ENCODE assay signal across 9 mouse cellular contexts in genomic region chr10:76731621-76732239, GRCm38 (mm10). TPM values are rescaled to one million over a fixed set of nuclear protein-coding genes. Genes with fewer than 3 reads are reported as not detected.
DNase-seq lines count a peak whose midpoint lies in the region; ATAC-seq and TF ChIP-seq lines count a peak whose summit lies in the region.
"Had no signal": no experiment of that assay in that cellular context is flagged by ENCODE, and none has a peak within 500 bp of the region (broad histone marks: within the 10 kb centered on the region; RNA-seq: fewer than 3 reads in every experiment).

No protein-coding gene starts in this region.

- TF ChIP-seq EP300 in ES-Bruce4 (IDR thresholded peaks at IDR 0.05; ENCODE audit: insufficient read depth, low read depth, low read length) = no peak

- no peak overlapping the region for H3K4me3 ChIP-seq in forebrain, embryonic 10.5 days
- H3K4me3 ChIP-seq in forebrain, embryonic 12.5 days (replicated peaks) = no peak overlapping the region
- peak overlapping the region; percentile 13; the same call in 1 of the 2 replicates for H3K4me3 ChIP-seq in ES-Bruce4 (ENCODE audit: low read depth, low read length)
- H3K4me3 ChIP-seq in heart, embryonic 10.5 days = 0 out of 2 replicates have a peak overlapping the region, but pooled peaks have one; percentile 3
- H3K4me3 ChIP-seq: neural tube, embryonic 12.5 days had no signal

- no peak for TF ChIP-seq POLR2A in ES-Bruce4 (IDR thresholded peaks at IDR 0.05; ENCODE audit: insufficient read depth, low read length)

- no peaks in the 10 kb centered on the region for H3K36me3 ChIP-seq in forebrain, embryonic 10.5 days (replicated peaks)
- H3K36me3 ChIP-seq in forebrain, embryonic 12.5 days (replicated peaks) = no peaks in the 10 kb centered on the region
- no peaks in the 10 kb centered on the region for H3K36me3 ChIP-seq in ES-Bruce4 (ENCODE audit: control insufficient read depth, insufficient read depth, low read length, poor library complexity, severe bottlenecking)
- H3K36me3 ChIP-seq in heart, embryonic 10.5 days = no peaks in the 10 kb centered on the region
- H3K36me3 ChIP-seq: neural tube, embryonic 12.5 days had no signal

- peak; percentile 13 for DNase-seq in forebrain, embryonic 10.5 days (ENCODE audit: extremely low spot score, low spot score)
- peak; percentile 72 for DNase-seq in heart, embryonic 10.5 days (ENCODE audit: low spot score)
- peak; percentile 41 to 57 for DNase-seq in kidney, postnatal 4 days
- DNase-seq in cerebellum, postnatal 14 days = no peak
- no peak for DNase-seq in frontal cortex, postnatal 25 days (ENCODE audit: low spot score in 2 of 2)
- no peak for DNase-seq in cerebellum, postnatal 10 days

- H3K4me2 ChIP-seq in forebrain, embryonic 12.5 days = no peak overlapping the region
- H3K4me2 ChIP-seq: neural tube, embryonic 12.5 days had no signal

- H3K9ac ChIP-seq in forebrain, embryonic 12.5 days = no peak overlapping the region
- H3K9ac ChIP-seq in ES-Bruce4 (ENCODE audit: low read depth, poor library complexity, severe bottlenecking) = no peak overlapping the region
- H3K9ac ChIP-seq: neural tube, embryonic 12.5 days had no signal

- peaks cover 6% of the 10 kb centered on the region; the same call in 1 of the 2 replicates for H3K27me3 ChIP-seq in forebrain, embryonic 10.5 days (ENCODE audit: poor library complexity, severe bottlenecking)
- H3K27me3 ChIP-seq in forebrain, embryonic 12.5 days = 0 out of 2 replicates have a peak, but pooled peaks cover 5% of the 10 kb centered on the region
- no peaks in the 10 kb centered on the region for H3K27me3 ChIP-seq in ES-Bruce4 (ENCODE audit: control insufficient read depth, insufficient read depth, low read length, poor library complexity, severe bottlenecking)
- H3K27me3 ChIP-seq in heart, embryonic 10.5 days (ENCODE audit: insufficient read depth, poor library complexity, severe bottlenecking) = peaks cover 24% of the 10 kb centered on the region; the same call in 1 of the 2 replicates
- H3K27me3 ChIP-seq: neural tube, embryonic 12.5 days had no signal

- no peak for ATAC-seq in forebrain, embryonic 12.5 days (ENCODE audit: low FRiP score)

- H3K9me3 ChIP-seq in forebrain, embryonic 10.5 days = no peaks in the 10 kb centered on the region
- H3K9me3 ChIP-seq in forebrain, embryonic 12.5 days = no peaks in the 10 kb centered on the region
- no peaks in the 10 kb centered on the region for H3K9me3 ChIP-seq in ES-Bruce4 (replicated peaks; ENCODE audit: control insufficient read depth, insufficient read depth, low read length, poor library complexity, severe bottlenecking)
- H3K9me3 ChIP-seq in heart, embryonic 10.5 days = no peaks in the 10 kb centered on the region
- H3K9me3 ChIP-seq: neural tube, embryonic 12.5 days had no signal

- H3K4me1 ChIP-seq in forebrain, embryonic 10.5 days = peaks cover 39% of the 10 kb centered on the region
- peaks cover 12% of the 10 kb centered on the region for H3K4me1 ChIP-seq in forebrain, embryonic 12.5 days
- no peaks in the 10 kb centered on the region for H3K4me1 ChIP-seq in ES-Bruce4 (ENCODE audit: control insufficient read depth, insufficient read depth, low read length)
- H3K4me1 ChIP-seq in heart, embryonic 10.5 days = peaks cover 34% of the 10 kb centered on the region

- TF ChIP-seq CTCF in ES-Bruce4 (IDR thresholded peaks at IDR 0.05; ENCODE audit: low read depth, low read length) = no peak

- WGBS in forebrain, embryonic 10.5 days = 79% methylated on average over 20 of the region's 20 CpGs
- WGBS in forebrain, embryonic 12.5 days = 77% methylated on average over 20 of the region's 20 CpGs
- 74% methylated on average over 20 of the region's 20 CpGs for WGBS in heart, embryonic 10.5 days

- no peak overlapping the region for H3K27ac ChIP-seq in forebrain, embryonic 10.5 days
- H3K27ac ChIP-seq in forebrain, embryonic 12.5 days = no peak overlapping the region
- H3K27ac ChIP-seq in ES-Bruce4 (ENCODE audit: insufficient read depth, low read length) = no peak overlapping the region
- H3K27ac ChIP-seq in heart, embryonic 10.5 days = peak overlapping the region; percentile 80
- H3K27ac ChIP-seq: neural tube, embryonic 12.5 days had no signal

RNA-seq across cellular contexts. Expression of gene Col6a1, which starts 5.8 kb away (rescaled TPM):
- polyA plus RNA-seq in forebrain, embryonic 10.5 days (2016; fragmentation: Nextera tagmentation; extraction: Ambion mirVana) = 3.2 TPM in 2 replicates
- 11.2 and 14.7 TPM in 2 replicates for polyA plus RNA-seq in forebrain, embryonic 12.5 days (2016; fragmentation: Nextera tagmentation; extraction: Ambion mirVana)
- polyA plus RNA-seq in ES-Bruce4 (2011; ENCODE audit: insufficient read depth, insufficient read length, low read depth, missing spikeins) = 4.5 and 4.7 TPM in 2 replicates
- polyA plus RNA-seq in heart, embryonic 10.5 days (2016; fragmentation: Nextera tagmentation; extraction: Ambion mirVana) = 17.1 and 18.2 TPM in 2 replicates

Comparison
In these comparisons a context has a peak if more than half of its experiments do, and no peak if none do; other contexts are left out.
1. DNase-seq: peak in forebrain, embryonic 10.5 days (single experiment), heart, embryonic 10.5 days (single experiment) and kidney, postnatal 4 days (2 of 2); none in cerebellum, postnatal 14 days (0 of 2), frontal cortex, postnatal 25 days (0 of 2) and cerebellum, postnatal 10 days (0 of 2).
2. H3K4me3 ChIP-seq: peak in ES-Bruce4 (single experiment) and heart, embryonic 10.5 days (single experiment); none in forebrain, embryonic 10.5 days (single experiment) and forebrain, embryonic 12.5 days (single experiment).